Mouse (Mus musculus): ENCODE data around the gene Plpp7.
A peak's percentile ranks its signal among the peaks of the same experiment; 100 is the strongest.

GRCm38 (mm10) chr2:32062626-32063410 lies 32.5 kb upstream of the Plpp7 start:
- TF ChIP-seq POLR2A (IDR thresholded peaks at IDR 0.05; ENCODE audit: low read depth, low read length) (peak; percentile 31; the same call in 1 of the 2 replicates), CTCF (IDR thresholded peaks at IDR 0.05; ENCODE audit: extremely low read depth, insufficient read depth, insufficient read length, insufficient replicate concordance) (no peak)
